Mouse (Mus musculus) heart, adult 11 months (tissue): ENCODE results near the gene Esf1.

ENCODE experiments used
- DNase-seq: peaks from one replicate; pipeline ENCODE4 v3.0.0; 2022

The Esf1 gene

DNA sequence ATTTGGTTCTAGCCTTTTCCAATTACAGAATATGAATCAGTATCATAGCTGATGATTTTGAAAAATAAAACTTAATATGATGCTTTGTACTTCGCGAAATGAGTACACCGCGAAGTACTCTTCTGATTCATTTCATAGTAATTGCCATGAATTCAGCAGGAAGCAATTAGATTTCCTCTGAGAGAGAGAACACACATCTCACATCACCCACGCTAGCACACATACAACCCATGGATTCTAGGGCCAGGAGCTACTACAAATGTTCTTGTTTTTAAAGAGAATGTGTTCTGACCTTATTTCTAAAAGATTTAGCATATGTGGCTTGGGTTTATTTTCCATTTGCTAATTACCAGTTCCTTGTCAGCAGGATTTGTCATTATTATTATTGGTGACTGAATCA lies 76.9 kb downstream of the Esf1 start:
- no peak for DNase-seq

GRCm38 (mm10) chr2:140084245-140084644 lies 86.1 kb downstream of the Esf1 start:
- DNase-seq, result peak; percentile 8

DNA sequence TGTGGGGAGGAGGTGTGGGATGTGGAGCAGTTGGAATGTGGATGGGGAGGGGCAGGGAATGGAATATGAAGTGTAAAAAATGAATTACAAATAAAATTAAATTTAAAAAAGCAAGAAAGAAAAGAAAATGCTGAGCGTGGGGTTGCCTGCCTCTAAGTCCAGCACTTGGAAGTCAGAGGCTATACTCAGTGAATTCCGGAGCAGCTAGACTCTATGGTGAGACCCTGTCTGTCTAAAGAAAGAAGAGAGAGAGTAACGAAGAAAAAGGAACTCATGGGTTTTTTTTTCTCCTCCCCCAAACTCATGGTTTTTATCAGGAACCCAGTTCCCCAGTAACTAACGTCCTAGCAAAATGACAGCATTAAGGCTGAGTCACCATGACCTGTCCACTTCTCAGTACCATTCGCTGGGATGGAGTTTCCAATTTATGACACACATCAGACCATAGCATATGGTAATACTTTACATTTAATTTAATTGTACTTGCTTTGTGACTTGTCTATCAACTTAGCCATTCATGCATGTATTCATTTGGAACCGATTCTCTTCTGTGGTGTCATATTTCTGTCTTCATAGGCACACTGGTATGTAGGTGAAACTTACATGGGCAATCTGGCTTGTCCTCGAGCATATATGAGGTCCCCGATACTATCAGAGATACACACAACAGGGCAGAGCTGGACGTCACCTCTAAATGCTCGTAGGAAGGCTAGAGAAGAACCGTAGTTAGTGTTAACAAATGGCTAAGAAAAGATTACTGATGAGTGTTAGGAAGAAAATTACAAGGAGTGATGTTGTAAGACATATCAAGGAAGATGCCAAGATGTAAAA lies 89.4 kb downstream of the Esf1 start:
- DNase-seq, result peak; percentile 57

GRCm38 (mm10) chr2:140079284-140079683 lies 91.1 kb downstream of the Esf1 start:
- peak; percentile 6 for DNase-seq

DNA sequence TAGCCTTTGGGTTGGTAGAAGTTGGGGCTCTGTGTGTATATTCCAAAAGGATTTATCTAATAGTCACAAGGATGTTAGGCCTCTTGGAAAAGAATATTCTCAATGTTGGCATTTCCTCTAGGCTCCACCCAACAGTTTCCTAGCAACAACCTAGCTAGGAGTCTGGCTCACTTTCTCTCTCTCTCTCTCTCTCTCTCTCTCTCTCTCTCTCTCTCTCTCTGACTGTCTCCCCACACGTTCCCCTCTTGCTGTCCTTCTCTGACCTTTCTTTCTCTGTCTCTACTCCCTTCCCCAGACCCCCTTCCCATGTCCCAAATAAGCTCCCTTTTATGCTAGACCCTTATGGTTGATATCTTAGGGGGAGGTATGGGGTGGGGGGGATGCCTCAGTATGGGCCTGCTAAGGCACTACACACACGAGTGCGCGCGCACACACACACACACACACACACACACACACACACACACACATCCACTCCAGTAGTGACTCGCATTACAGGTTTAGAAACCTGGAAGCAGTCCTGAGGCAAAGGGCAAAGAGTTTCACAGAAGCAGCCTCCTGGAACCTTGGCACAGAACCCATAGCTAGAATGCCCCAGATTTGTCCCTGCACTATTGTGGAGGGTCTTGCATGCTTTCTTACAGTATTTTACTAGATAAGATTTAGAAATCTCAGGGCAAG lies 91.6 kb downstream of the Esf1 start:
- DNase-seq, result peak; percentile 34

- DNase-seq, result peak; percentile 60
Measured at GRCm38 (mm10) chr2:140077476-140077875, 92.9 kb downstream of the Esf1 start.

- DNase-seq, result no peak
Measured at GRCm38 (mm10) chr2:140075150-140075549, 95.2 kb downstream of the Esf1 start.
